Mouse (Mus musculus): Measurements from ENCODE around the gene Elp5. TPM values are rescaled to one million over a fixed set of nuclear protein-coding genes. Genes with fewer than 3 reads are reported as not detected.

The Elp5 gene
- polyA plus RNA-seq, 1 experiment from 2014 or later = 169 TPM

DNA sequence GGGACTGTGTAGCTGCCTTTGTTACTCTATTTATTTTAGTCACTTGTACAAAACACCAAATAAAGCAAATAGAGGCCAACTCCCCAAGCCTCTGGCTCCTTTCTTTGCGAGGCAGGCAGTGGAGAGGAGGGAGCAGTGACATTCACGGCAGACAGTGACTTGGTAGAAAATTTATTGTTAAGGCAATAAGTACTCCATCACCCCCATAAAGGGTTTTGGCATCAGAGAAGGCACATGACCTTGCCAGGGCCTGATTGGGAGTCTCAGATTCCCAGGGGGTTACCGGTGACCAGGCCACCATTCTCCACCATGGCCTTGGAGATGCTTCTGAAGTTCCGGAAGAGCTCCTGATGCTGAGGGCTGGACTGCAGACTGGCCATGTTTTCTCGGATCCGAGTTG, 27.7 kb upstream of the Elp5 start:
- no peaks in the 10 kb centered on the region for H3K9me3 ChIP-seq (ENCODE audit: control insufficient read depth, low read length)
- H3K27me3 ChIP-seq (ENCODE audit: control insufficient read depth, insufficient read depth, low read length) = no peaks in the 10 kb centered on the region
- no peak overlapping the region for H3K4me3 ChIP-seq (replicated peaks; ENCODE audit: low read length)
- no peak overlapping the region for H3K9ac ChIP-seq
- no peak for DNase-seq (ENCODE audit: low spot score)
- ATAC-seq (ENCODE audit: low FRiP score) = no peak
- H3K4me1 ChIP-seq (replicated peaks; ENCODE audit: control insufficient read depth, insufficient read depth, low read length) = peaks cover 8% of the 10 kb centered on the region
- 90% methylated on average over 6 of the region's 6 CpGs for WGBS
- H3K4me2 ChIP-seq (replicated peaks) = no peak overlapping the region
- H3K27ac ChIP-seq = no peak overlapping the region
- peaks cover 90% of the 10 kb centered on the region for H3K36me3 ChIP-seq (replicated peaks; ENCODE audit: control insufficient read depth, insufficient read depth)

DNA sequence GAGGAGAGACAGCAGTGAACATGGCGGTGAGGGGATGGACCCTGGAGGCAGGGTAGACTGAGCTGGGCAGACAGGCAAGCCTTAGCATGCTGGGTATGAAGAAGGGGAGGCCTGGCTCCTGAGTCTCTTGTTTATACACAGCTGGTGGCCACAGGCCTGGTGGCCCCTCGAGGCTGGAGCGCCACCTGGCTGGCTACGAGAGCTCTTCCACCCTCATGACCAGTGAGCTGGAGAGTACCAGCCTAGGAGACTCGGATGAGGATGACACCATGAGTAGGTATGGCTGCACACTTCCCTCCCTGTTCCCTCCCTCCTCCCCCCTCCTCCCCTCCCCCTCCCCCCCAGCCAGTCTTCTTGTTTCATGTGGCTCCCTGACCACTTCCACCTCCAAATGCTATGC, 23.2 kb upstream of the Elp5 start:
- H3K36me3 ChIP-seq (replicated peaks; ENCODE audit: control insufficient read depth, insufficient read depth) = peaks cover 60% of the 10 kb centered on the region
- DNase-seq (ENCODE audit: low spot score) (no peak), ATAC-seq (ENCODE audit: low FRiP score) (no peak)

DNA sequence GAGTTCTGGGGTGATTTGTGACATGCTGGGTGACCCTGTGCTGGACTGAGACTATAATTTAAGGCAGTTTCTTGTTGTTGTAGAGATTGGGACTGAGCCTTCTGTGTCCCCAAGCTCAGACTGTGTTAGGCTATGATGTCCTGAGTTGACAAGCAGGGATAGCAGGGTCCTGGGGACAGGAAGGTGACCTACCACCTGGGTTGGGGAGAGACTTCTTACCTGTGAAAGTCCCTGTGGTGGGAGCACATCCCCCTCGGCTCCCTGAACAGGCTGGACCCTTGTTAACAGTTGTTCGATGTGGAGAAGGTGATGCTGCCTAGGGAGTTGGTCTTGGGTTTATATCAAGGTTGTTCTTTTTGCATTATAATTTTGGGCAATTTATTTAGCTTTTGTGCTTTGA, 20.2 kb upstream of the Elp5 start:
- Histone ChIP-seq H3K9ac (peak overlapping the region; percentile 45), H3K9me3 (ENCODE audit: control insufficient read depth, low read length) (no peaks in the 10 kb centered on the region), H3K27ac (no peak overlapping the region), H3K4me3 (replicated peaks; ENCODE audit: low read length) (peak overlapping the region; percentile 78), H3K36me3 (replicated peaks; ENCODE audit: control insufficient read depth, insufficient read depth) (peaks cover 52% of the 10 kb centered on the region), H3K4me2 (replicated peaks) (peak overlapping the region; percentile 84), H3K27me3 (ENCODE audit: control insufficient read depth, insufficient read depth, low read length) (no peaks in the 10 kb centered on the region), H3K4me1 (replicated peaks; ENCODE audit: control insufficient read depth, insufficient read depth, low read length) (peaks cover 34% of the 10 kb centered on the region)
- 96% methylated on average over 2 of the region's 2 CpGs for WGBS
- DNase-seq (ENCODE audit: low spot score) (no peak), ATAC-seq (ENCODE audit: low FRiP score) (no peak)

More for the DNA sequence above, 23.2 kb upstream of the Elp5 start:
- no peaks in the 10 kb centered on the region for H3K9me3 ChIP-seq (ENCODE audit: control insufficient read depth, low read length)
- no peak overlapping the region for H3K4me2 ChIP-seq (replicated peaks)
- peaks cover 27% of the 10 kb centered on the region for H3K4me1 ChIP-seq (replicated peaks; ENCODE audit: control insufficient read depth, insufficient read depth, low read length)
- H3K4me3 ChIP-seq (replicated peaks; ENCODE audit: low read length) = no peak overlapping the region
- H3K27me3 ChIP-seq (ENCODE audit: control insufficient read depth, insufficient read depth, low read length) = no peaks in the 10 kb centered on the region
- 56% methylated on average over 5 of the region's 5 CpGs for WGBS
- no peak overlapping the region for H3K27ac ChIP-seq
- no peak overlapping the region for H3K9ac ChIP-seq

DNA sequence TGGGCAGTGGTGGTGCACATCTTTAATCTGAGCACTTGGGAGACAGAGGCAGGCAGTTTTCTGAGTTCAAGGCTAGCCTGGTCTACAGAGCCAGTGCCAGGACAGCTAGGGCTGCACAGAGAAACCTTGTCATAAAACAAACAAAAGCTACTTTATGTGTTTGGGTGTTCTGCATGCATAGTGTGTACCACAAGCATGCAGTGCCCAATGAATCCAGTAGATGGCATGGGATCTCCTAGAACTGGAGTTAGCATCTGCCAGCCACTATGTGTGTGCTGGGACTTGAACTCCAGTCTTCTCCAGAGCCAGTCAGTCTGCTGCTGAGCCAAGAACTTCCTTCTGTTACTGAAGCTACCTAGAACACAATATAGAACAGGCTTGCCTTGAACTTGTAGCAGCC, 19.5 kb upstream of the Elp5 start:
- Histone ChIP-seq H3K4me1 (replicated peaks; ENCODE audit: control insufficient read depth, insufficient read depth, low read length) (peaks cover 37% of the 10 kb centered on the region), H3K9me3 (ENCODE audit: control insufficient read depth, low read length) (no peaks in the 10 kb centered on the region), H3K36me3 (replicated peaks; ENCODE audit: control insufficient read depth, insufficient read depth) (peaks cover 46% of the 10 kb centered on the region), H3K27ac (no peak overlapping the region), H3K4me3 (replicated peaks; ENCODE audit: low read length) (peak overlapping the region; percentile 78), H3K4me2 (replicated peaks) (peak overlapping the region; percentile 84), H3K27me3 (ENCODE audit: control insufficient read depth, insufficient read depth, low read length) (no peaks in the 10 kb centered on the region), H3K9ac (0 out of 2 replicates have a peak overlapping the region, but pooled peaks have one; percentile 87)
- ATAC-seq (ENCODE audit: low FRiP score) (no peak), DNase-seq (ENCODE audit: low spot score) (no peak)

DNA sequence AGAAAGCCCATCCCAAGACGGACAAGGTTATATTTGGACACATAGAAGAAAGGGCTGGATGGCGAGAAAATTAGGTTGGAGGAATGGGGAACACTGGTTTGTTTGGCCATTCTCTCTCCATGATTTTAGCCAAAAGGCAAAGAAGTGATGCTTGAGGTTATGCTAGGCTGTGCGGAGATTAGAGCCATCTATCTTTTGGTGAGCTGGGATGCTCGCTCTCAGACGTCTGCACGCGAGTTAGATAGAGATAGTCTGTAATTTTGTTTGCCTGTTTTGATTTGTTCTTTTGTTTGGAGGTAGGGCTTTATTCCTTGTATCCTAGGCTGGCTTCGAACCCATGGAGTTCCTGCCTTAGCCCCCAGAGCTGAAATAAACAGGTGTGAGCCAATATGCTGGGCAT, 18.8 kb upstream of the Elp5 start:
- WGBS = 15% methylated on average over 8 of the region's 8 CpGs
- Histone ChIP-seq H3K27me3 (ENCODE audit: control insufficient read depth, insufficient read depth, low read length) (no peaks in the 10 kb centered on the region), H3K4me3 (replicated peaks; ENCODE audit: low read length) (peak overlapping the region; percentile 78), H3K27ac (peak overlapping the region; percentile 97), H3K36me3 (replicated peaks; ENCODE audit: control insufficient read depth, insufficient read depth) (peaks cover 39% of the 10 kb centered on the region), H3K9ac (peak overlapping the region; percentile 87), H3K9me3 (ENCODE audit: control insufficient read depth, low read length) (no peaks in the 10 kb centered on the region), H3K4me1 (replicated peaks; ENCODE audit: control insufficient read depth, insufficient read depth, low read length) (peaks cover 37% of the 10 kb centered on the region), H3K4me2 (replicated peaks) (peak overlapping the region; percentile 84)
- ATAC-seq (ENCODE audit: low FRiP score) = no peak
- no peak for DNase-seq (ENCODE audit: low spot score)

DNA sequence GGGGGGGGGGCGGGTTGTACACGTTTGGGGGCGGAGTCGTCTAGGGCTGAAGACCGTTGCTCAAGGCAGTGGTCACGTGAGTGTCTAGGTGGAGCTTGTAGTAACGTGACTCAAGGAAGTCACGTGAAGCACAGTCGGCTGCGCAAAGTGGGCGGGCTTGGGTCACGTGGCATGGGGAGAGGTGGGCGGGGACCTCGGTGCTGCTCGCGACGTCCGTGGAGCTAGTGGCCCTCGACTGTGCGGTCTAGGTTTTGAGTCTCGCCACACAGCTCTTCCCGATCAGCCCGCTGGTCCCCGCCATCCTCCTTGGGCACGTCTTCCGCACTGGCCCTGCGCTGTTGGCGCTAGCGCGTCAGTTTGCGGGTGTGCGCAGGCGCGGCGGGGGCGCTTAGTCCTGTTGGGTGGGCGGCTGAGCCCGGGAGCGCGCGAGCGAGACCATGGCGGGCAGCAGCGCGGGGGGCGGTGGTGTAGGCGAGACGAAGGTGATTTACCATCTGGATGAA, 18.1 kb upstream of the Elp5 start, which contains the start of gene Dvl2:
Gene Dvl2 (plus strand): TSS at position 200 of the 503 bp plus-strand sequence.
- Histone ChIP-seq H3K27me3 (ENCODE audit: control insufficient read depth, insufficient read depth, low read length) (no peaks in the 10 kb centered on the region), H3K9me3 (ENCODE audit: control insufficient read depth, low read length) (no peaks in the 10 kb centered on the region), H3K9ac (peak within 1 kb of the TSS; percentile 87), H3K4me1 (replicated peaks; ENCODE audit: control insufficient read depth, insufficient read depth, low read length) (peaks cover 37% of the 10 kb centered on the region), H3K36me3 (replicated peaks; ENCODE audit: control insufficient read depth, insufficient read depth) (peaks cover 32% of the 10 kb centered on the region), H3K4me3 (replicated peaks; ENCODE audit: low read length) (peak within 1 kb of the TSS; percentile 78), H3K27ac (peak within 1 kb of the TSS; percentile 97), H3K4me2 (replicated peaks) (peak within 1 kb of the TSS; percentile 84)
- DNase-seq (ENCODE audit: low spot score) = peak; percentile 91
- WGBS = under 1% methylated on average over 48 of the region's 48 CpGs
- ATAC-seq (ENCODE audit: low FRiP score) = peak; percentile 58

DNA sequence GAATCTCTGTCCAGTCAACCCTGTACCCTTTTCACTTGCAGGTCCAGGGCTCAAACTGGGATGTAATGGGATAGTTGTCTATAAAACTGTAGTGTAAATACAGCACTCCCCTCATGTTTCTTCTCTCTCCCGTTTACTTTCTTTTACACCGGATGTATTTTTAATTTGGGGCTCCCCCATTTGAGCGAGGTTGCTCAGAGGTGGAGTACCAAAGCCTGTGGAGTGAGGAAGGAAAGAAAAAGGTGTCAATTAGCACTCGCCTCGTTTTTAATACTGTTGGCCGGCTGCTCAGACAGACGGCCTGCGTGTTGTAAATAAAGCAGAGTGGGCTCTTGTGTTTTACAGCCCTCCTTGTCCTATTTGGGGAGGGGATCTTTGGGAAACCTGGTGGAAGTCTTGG, 17.3 kb upstream of the Elp5 start:
- no peaks in the 10 kb centered on the region for H3K9me3 ChIP-seq (ENCODE audit: control insufficient read depth, low read length)
- WGBS = 89% methylated on average over 8 of the region's 8 CpGs
- no peak for ATAC-seq (ENCODE audit: low FRiP score)
- H3K4me2 ChIP-seq (replicated peaks) = no peak overlapping the region
- H3K9ac ChIP-seq = no peak overlapping the region
- H3K27ac ChIP-seq = 0 out of 2 replicates have a peak overlapping the region, but pooled peaks have one; percentile 16
- DNase-seq (ENCODE audit: low spot score) = no peak
- peaks cover 37% of the 10 kb centered on the region for H3K4me1 ChIP-seq (replicated peaks; ENCODE audit: control insufficient read depth, insufficient read depth, low read length)
- no peaks in the 10 kb centered on the region for H3K27me3 ChIP-seq (ENCODE audit: control insufficient read depth, insufficient read depth, low read length)
- H3K4me3 ChIP-seq (replicated peaks; ENCODE audit: low read length) = peak overlapping the region; percentile 78; the same call in 1 of the 2 replicates
- peaks cover 26% of the 10 kb centered on the region for H3K36me3 ChIP-seq (replicated peaks; ENCODE audit: control insufficient read depth, insufficient read depth)

DNA sequence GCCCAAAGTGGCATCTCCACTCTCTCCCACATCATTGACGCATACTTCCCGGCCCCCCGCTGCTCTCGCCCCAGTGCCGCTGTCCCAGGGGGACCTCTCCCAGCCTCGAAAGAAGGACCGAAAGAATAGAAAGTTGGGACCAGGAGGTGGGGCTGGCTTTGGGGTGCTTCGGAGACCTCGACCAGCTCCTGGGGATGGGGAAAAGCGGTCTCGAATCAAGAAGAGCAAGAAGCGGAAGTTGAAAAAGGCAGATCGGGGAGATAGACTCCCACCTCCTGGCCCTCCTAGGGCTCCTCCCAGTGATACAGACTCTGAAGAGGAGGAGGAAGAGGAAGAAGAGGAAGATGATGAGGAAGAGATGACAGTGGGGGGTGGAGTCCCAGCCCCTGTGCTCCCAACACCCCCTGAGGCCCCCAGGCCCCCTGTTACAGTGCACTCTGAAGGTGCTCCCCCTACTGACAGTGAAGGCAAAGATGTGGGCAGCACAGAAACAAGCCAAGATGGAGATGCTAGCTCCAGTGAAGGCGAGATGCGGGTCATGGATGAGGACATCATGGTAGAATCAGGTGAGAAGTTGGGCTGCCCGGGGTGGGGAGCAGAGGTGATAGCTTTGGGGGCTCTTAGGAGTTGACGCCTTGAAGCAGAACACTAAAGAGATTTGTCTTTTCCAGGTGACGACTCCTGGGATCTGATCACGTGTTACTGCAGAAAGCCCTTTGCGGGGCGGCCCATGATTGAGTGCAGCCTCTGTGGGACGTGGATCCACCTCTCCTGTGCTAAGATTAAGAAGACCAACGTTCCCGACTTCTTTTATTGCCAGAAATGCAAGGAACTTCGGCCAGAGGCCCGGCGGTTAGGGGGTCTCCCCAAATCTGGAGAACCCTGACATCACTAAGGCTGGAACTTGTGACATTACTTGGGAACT, 16.5 kb upstream of the Elp5 start:
- ATAC-seq (ENCODE audit: low FRiP score) = no peak
- H3K4me2 ChIP-seq (replicated peaks) = no peak overlapping the region
- no peak for DNase-seq (ENCODE audit: low spot score)
- no peak overlapping the region for H3K27ac ChIP-seq
- H3K4me3 ChIP-seq (replicated peaks; ENCODE audit: low read length) = peak overlapping the region; percentile 61; the same call in 1 of the 2 replicates
- peaks cover 33% of the 10 kb centered on the region for H3K36me3 ChIP-seq (replicated peaks; ENCODE audit: control insufficient read depth, insufficient read depth)
- no peaks in the 10 kb centered on the region for H3K9me3 ChIP-seq (ENCODE audit: control insufficient read depth, low read length)
- H3K27me3 ChIP-seq (ENCODE audit: control insufficient read depth, insufficient read depth, low read length) = no peaks in the 10 kb centered on the region
- H3K9ac ChIP-seq = no peak overlapping the region
- H3K4me1 ChIP-seq (replicated peaks; ENCODE audit: control insufficient read depth, insufficient read depth, low read length) = peaks cover 37% of the 10 kb centered on the region
- WGBS = 94% methylated on average over 27 of the region's 27 CpGs

DNA sequence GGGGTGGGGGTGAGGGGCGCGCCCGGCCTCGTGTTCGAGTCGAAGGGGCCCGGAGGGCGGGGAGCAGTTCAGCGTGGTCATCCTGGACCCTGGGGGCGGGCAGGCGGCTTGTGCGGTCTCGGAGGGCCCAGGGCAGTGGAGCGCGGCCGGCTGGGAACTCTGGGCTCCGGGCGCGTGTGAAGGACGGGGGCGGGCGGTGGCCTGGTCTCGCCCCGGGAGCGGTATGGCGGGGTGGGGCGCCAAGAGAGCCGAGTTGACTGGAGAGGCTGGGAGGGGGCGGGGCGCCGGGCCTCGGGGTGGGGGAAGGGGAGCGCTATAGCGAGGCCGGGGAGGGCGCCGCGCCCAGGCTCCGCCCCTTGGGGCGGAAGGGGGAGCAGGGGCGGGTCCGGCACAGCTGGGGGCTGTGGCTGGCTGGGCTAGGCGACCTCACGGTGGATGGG, 14.8 kb upstream of the Elp5 start:
- Histone ChIP-seq H3K4me2 (replicated peaks) (peak overlapping the region; percentile 62), H3K9ac (peak overlapping the region; percentile 76), H3K4me3 (replicated peaks; ENCODE audit: low read length) (peak overlapping the region; percentile 61), H3K9me3 (ENCODE audit: control insufficient read depth, low read length) (no peaks in the 10 kb centered on the region), H3K36me3 (replicated peaks; ENCODE audit: control insufficient read depth, insufficient read depth) (peaks cover 44% of the 10 kb centered on the region), H3K27ac (peak overlapping the region; percentile 91), H3K27me3 (ENCODE audit: control insufficient read depth, insufficient read depth, low read length) (no peaks in the 10 kb centered on the region), H3K4me1 (replicated peaks; ENCODE audit: control insufficient read depth, insufficient read depth, low read length) (peaks cover 30% of the 10 kb centered on the region)
- peak; percentile 18; the same call in 1 of the 2 replicates for ATAC-seq (ENCODE audit: low FRiP score)
- WGBS = 1% methylated on average over 40 of the region's 44 CpGs
- peak; percentile 57 for DNase-seq (ENCODE audit: low spot score)

Measured in hindbrain, embryonic 14.5 days (tissue).